Mouse (Mus musculus) lung, postnatal 0 days (tissue): ENCODE measurements around the gene Gm49361.

ENCODE experiments used
- CTCF ChIP-seq: IDR thresholded peaks from 2 replicates; pipeline ENCODE4 v1.5.1; 2016; ENCODE audit warnings: antibody characterized with exemption, mild to moderate bottlenecking
- EP300 ChIP-seq: IDR thresholded peaks from 2 replicates; pipeline ENCODE4 v1.6.1; 2016; ENCODE audit warnings: antibody characterized with exemption, mild to moderate bottlenecking, control low read depth

- TF ChIP-seq CTCF (peak; percentile 87), EP300 (no peak)
These were observed 126.4 kb downstream of the Gm49361 start for GRCm38 (mm10) chr14:57619487-57619886.
